Mouse (Mus musculus) liver, embryonic 16.5 days (tissue): ENCODE measurements at regions not wholly inside any gene's neighbourhood (a gene's known extent, or its start where the extent isn't known, plus 50 kb on each side); places are given as distances from the start of the nearest gene placed in this dataset.

Experiments
- ATAC-seq: fragments of 200-750 bp; cut with Nextera tagmentation; 2 replicates; pipeline ENCODE4 v1.8.0; 2017; ENCODE audit warnings: low read depth, mild to moderate bottlenecking, moderate number of reproducible peaks, moderate library complexity
- H3K27ac ChIP-seq: fragments of 300-500 bp; sonication (generic); 2 replicates; pipeline ENCODE4 v1.5.1; 2014; ENCODE audit warnings: mild to moderate bottlenecking, low read length
- H3K27me3 ChIP-seq: fragments of 300-500 bp; sonication (generic); 2 replicates; pipeline ENCODE4 v1.6.1; 2014; ENCODE audit warnings: low read depth, low read length, mixed read lengths; ENCODE audit not compliant: control insufficient read depth, insufficient read depth
- H3K36me3 ChIP-seq: fragments of 300-500 bp; sonication (generic); 2 replicates; pipeline ENCODE4 v1.6.1; 2014; ENCODE audit warnings: mild to moderate bottlenecking; ENCODE audit not compliant: control insufficient read depth, insufficient read depth
- H3K4me1 ChIP-seq: fragments of 300-500 bp; sonication (generic); 2 replicates; pipeline ENCODE4 v1.6.1; 2014; ENCODE audit warnings: low read depth, low read length, mixed read lengths; ENCODE audit not compliant: control insufficient read depth
- H3K4me2 ChIP-seq: fragments of 300-500 bp; sonication (generic); 2 replicates; pipeline ENCODE4 v1.6.1; 2014; ENCODE audit warnings: low read depth, low read length, mixed read lengths
- H3K4me3 ChIP-seq: fragments of 300-500 bp; sonication (generic); 2 replicates; pipeline ENCODE4 v1.5.1; 2014; ENCODE audit warnings: low read depth, mild to moderate bottlenecking, low read length
- H3K9ac ChIP-seq: fragments of 300-500 bp; sonication (generic); 2 replicates; pipeline ENCODE4 v1.6.1; 2014; ENCODE audit warnings: low read depth, low read length
- H3K9me3 ChIP-seq: fragments of 300-500 bp; sonication (generic); replicated peaks from 2 replicates; pipeline ENCODE4 v1.6.1; 2016; ENCODE audit warnings: low read length; ENCODE audit not compliant: control insufficient read depth
- WGBS: fragments of 180-500 bp; shearing (Covaris S2); extraction: QIAGEN DNeasy Blood & Tissue Kit; methylation state at CpG from one replicate; pipeline ENCODE4 v1.1.7; 2014; ENCODE audit not compliant: insufficient replicate concordance; 5-methylcytosine and 5-hydroxymethylcytosine counted together

DNA sequence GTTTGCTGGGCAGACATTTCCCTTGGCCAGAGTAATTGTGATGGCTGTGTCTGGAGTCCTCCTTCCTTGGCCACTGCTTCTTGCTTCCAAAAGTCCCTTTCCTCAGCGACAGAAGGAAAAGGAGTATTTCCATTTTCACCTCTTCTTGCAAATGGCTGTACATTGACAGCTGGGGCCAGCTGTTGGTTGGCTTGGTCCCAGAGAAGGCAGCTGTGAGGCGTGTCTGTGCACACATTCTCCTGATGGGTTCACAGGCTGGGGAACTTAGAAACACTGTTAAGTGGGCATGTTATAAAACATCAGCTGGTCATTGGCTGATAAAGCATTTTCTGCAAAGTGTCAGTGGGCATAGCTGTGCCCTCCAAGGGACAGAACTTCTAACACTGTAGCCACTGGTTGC, 290.4 kb upstream of the Trpc7 start:
- no peak for ATAC-seq
- no peak overlapping the region for H3K9ac ChIP-seq
- H3K36me3 ChIP-seq = no peaks in the 10 kb centered on the region
- no peak overlapping the region for H3K4me3 ChIP-seq
- H3K9me3 ChIP-seq = no peaks in the 10 kb centered on the region; the same call in 1 of the 2 replicates
- H3K4me2 ChIP-seq = no peak overlapping the region
- 52% methylated on average over 2 of the region's 2 CpGs for WGBS
- no peaks in the 10 kb centered on the region for H3K4me1 ChIP-seq
- no peaks in the 10 kb centered on the region for H3K27me3 ChIP-seq
- no peak overlapping the region for H3K27ac ChIP-seq

GRCm38 (mm10) chr13:57170180-57170579, 274.4 kb upstream of the Trpc7 start:
- no peak overlapping the region for H3K4me2 ChIP-seq
- no peaks in the 10 kb centered on the region for H3K4me1 ChIP-seq
- H3K27ac ChIP-seq = no peak overlapping the region
- no peak overlapping the region for H3K9ac ChIP-seq
- no peak for ATAC-seq
- 50% methylated on average over 3 of the region's 3 CpGs for WGBS
- H3K36me3 ChIP-seq = no peaks in the 10 kb centered on the region
- no peak overlapping the region for H3K4me3 ChIP-seq
- H3K27me3 ChIP-seq = no peaks in the 10 kb centered on the region
- H3K9me3 ChIP-seq = no peaks in the 10 kb centered on the region

DNA sequence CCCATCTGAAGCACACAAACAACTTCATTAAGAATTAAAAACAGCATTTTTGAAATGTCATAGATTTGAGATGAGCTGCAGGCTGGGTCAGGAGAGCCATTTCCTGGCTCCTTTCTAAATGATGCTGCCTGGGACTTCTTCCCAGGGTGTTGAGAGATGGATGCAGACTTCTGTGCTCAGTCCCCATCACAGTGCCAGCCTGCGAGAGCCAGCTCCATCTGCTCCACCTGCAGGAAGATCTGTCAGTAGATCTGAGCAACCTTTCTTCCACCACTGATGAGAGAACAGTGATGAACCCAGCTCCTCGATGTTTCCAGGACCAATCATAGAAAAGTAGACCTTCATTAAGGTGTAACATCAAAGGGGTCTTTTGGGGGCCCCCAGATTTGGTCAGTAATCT, 273.8 kb upstream of the Trpc7 start:
- 54% methylated on average over 2 of the region's 2 CpGs for WGBS
- no peak for ATAC-seq
- no peak overlapping the region for H3K9ac ChIP-seq

DNA sequence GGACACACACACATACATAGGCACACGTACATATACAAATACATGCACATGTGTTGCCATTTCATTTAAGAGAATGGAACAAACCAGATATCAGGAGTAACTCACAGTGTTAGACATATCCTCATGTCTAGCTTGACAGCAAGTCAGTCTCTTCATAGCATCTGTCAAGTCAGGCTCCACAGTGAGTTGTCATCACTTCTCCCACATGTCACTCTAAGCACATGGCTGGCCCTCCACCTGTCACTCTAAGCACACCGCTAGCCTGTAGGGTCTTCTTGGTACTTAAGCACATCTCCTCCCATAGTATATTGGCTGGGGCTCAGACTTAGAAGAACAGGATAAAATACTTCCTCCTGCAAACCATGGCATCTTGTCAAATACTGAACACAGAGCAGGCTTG, 269.6 kb upstream of the Trpc7 start:
- Histone ChIP-seq H3K4me3 (no peak overlapping the region), H3K9ac (no peak overlapping the region), H3K4me1 (no peaks in the 10 kb centered on the region), H3K9me3 (no peaks in the 10 kb centered on the region), H3K27ac (no peak overlapping the region), H3K27me3 (no peaks in the 10 kb centered on the region), H3K36me3 (no peaks in the 10 kb centered on the region), H3K4me2 (no peak overlapping the region)
- WGBS = 70% methylated on average over 2 of the region's 2 CpGs
- no peak for ATAC-seq

More for the DNA sequence above, 273.8 kb upstream of the Trpc7 start:
- H3K9me3 ChIP-seq = no peaks in the 10 kb centered on the region
- no peak overlapping the region for H3K4me2 ChIP-seq
- H3K27me3 ChIP-seq = no peaks in the 10 kb centered on the region
- no peak overlapping the region for H3K27ac ChIP-seq
- H3K4me1 ChIP-seq = no peaks in the 10 kb centered on the region
- no peak overlapping the region for H3K4me3 ChIP-seq
- H3K36me3 ChIP-seq = no peaks in the 10 kb centered on the region

DNA sequence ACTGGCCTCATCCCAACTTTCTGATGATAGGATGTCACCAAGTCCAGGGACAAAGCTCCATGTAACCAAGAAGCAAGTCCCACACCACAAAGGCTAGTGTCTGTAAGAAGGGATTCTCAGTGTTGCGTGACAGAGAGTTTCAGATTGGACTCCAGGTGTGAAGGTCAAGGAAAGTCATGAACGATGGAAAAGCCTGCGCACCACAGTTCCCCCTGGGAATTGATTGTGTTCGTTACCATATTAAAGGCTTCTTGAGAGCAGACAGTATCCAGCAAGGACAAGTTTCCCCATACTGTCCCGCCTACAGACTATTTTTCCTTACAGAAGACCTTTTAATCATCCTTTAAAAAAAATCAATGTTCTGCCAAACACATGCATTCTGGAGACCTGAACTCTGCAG, 257.0 kb upstream of the Trpc7 start:
- Histone ChIP-seq H3K4me3 (no peak overlapping the region), H3K9me3 (no peaks in the 10 kb centered on the region), H3K9ac (no peak overlapping the region), H3K4me1 (no peaks in the 10 kb centered on the region), H3K27ac (no peak overlapping the region), H3K36me3 (no peaks in the 10 kb centered on the region), H3K4me2 (no peak overlapping the region), H3K27me3 (no peaks in the 10 kb centered on the region)
- no peak for ATAC-seq
- 73% methylated on average over 5 of the region's 5 CpGs for WGBS

DNA sequence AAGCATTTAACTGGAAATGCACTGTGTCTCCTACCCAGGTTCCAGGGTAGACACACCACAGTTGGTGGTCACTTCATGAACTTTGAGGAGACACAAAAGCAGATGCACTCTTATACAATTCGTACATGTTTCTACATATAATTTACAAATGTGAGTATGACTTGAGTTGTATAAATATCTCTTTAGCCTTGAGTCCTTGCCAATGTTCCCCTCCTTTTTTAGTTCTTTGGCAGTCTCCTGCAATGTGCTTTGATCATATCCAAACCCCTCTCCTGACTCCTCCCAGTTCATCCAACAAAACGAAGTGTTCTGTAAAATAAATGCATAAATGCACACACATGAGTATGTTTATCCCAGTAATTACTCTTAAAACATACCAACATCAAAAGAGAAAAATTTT, 251.8 kb upstream of the Trpc7 start:
- Histone ChIP-seq H3K4me1 (no peaks in the 10 kb centered on the region), H3K9ac (no peak overlapping the region), H3K36me3 (no peaks in the 10 kb centered on the region), H3K27ac (no peak overlapping the region), H3K4me3 (no peak overlapping the region), H3K4me2 (no peak overlapping the region), H3K9me3 (no peaks in the 10 kb centered on the region), H3K27me3 (no peaks in the 10 kb centered on the region)
- WGBS = 48% methylated on average over 2 of the region's 2 CpGs
- no peak for ATAC-seq

DNA sequence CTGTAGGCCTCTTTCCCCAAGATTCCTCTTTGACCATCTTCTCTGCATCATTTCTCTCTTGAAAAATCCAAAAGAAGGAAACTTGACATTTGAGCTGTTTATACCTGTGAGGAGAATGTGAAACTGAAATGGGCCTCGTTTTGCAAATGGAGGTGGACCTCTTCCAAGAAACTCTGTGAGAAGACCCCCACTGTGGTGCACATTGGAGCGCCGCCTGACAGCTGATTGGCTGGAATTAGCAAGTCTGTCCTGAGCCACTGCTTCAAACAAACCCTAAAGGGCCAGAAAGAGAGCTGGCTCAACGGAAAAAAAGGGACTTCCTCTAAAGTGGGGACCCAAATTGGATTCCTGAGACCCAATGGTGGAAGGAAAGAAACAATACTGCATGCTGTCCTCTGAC, 250.9 kb upstream of the Trpc7 start:
- Histone ChIP-seq H3K36me3 (no peaks in the 10 kb centered on the region), H3K9ac (no peak overlapping the region), H3K27me3 (no peaks in the 10 kb centered on the region), H3K4me1 (no peaks in the 10 kb centered on the region), H3K27ac (no peak overlapping the region), H3K4me2 (no peak overlapping the region), H3K4me3 (no peak overlapping the region), H3K9me3 (no peaks in the 10 kb centered on the region)
- ATAC-seq = no peak
- WGBS = 49% methylated on average over 4 of the region's 4 CpGs

DNA sequence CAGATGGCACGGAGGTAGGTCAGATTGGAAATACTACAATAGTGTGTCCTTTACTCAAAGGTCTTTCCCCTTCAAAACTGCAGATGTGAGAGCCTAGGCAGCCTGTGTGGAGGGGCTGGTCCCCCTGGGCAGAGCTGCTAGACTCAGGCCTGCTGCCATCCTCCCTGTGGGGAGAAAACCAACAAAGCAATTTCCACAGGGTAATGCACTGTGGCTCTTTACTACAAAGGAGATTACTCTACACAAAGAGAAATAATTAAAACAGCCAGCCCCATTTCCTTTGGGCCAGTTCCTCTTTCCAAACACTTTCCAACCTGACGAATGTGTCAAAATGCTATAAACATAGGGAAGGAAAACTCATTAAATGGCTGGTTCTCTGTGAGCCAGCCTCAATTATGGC, 250.0 kb upstream of the Trpc7 start:
- H3K36me3 ChIP-seq = no peaks in the 10 kb centered on the region
- 45% methylated on average over 2 of the region's 2 CpGs for WGBS
- no peaks in the 10 kb centered on the region for H3K4me1 ChIP-seq
- H3K9me3 ChIP-seq = no peaks in the 10 kb centered on the region
- no peaks in the 10 kb centered on the region for H3K27me3 ChIP-seq
- H3K27ac ChIP-seq = no peak overlapping the region
- no peak overlapping the region for H3K4me3 ChIP-seq
- ATAC-seq = no peak
- no peak overlapping the region for H3K4me2 ChIP-seq
- H3K9ac ChIP-seq = no peak overlapping the region

DNA sequence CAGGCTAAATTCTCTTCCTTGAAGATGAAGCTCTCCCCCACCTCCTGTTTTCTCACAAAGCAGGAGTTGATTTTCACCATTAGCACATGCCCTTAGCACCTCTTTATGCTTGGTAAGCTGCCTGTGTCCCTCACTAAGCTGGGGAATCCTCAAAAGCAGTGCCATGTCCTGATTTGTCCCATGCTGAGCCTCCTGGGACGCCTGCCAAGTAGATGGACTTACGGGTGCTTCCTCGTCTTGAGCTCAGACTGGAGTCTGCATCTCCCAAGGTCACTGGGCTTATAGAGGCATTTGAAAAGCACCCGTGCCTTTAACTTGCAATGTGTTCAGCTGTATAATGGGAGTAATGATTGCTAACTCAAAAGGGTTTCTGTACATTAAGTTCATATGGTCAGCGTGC, 247.1 kb upstream of the Trpc7 start:
- H3K9me3 ChIP-seq = no peaks in the 10 kb centered on the region
- ATAC-seq = no peak
- no peaks in the 10 kb centered on the region for H3K36me3 ChIP-seq
- H3K4me2 ChIP-seq = no peak overlapping the region
- no peak overlapping the region for H3K4me3 ChIP-seq
- no peak overlapping the region for H3K9ac ChIP-seq
- no peaks in the 10 kb centered on the region for H3K4me1 ChIP-seq
- H3K27ac ChIP-seq = no peak overlapping the region
- no peaks in the 10 kb centered on the region for H3K27me3 ChIP-seq
- 46% methylated on average over 5 of the region's 5 CpGs for WGBS

DNA sequence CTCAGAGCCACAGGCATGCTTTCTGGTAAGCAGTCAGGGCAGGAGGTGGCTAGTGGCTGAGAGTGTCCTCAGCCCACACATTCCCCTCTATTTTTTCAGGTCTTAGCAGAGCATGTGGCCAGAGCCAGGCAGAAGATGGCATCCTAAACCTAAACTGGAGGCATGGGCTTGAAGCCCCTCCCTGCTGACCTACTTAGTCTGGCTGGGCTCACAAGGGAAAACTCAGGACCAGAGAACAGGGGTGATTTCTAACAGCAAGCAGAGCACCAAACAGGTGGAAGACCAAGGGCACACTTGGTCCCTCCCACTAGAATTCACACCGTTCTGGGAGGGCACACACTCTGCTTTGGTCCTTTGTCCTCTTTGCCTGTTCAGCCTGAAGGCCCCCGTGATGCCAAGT, 246.6 kb upstream of the Trpc7 start:
- Histone ChIP-seq H3K27me3 (no peaks in the 10 kb centered on the region), H3K9ac (no peak overlapping the region), H3K4me2 (no peak overlapping the region), H3K27ac (no peak overlapping the region), H3K9me3 (no peaks in the 10 kb centered on the region), H3K4me3 (no peak overlapping the region), H3K36me3 (no peaks in the 10 kb centered on the region), H3K4me1 (no peaks in the 10 kb centered on the region)
- ATAC-seq = no peak
- 17% methylated on average over 2 of the region's 2 CpGs for WGBS
